In the genomic region with DNA sequence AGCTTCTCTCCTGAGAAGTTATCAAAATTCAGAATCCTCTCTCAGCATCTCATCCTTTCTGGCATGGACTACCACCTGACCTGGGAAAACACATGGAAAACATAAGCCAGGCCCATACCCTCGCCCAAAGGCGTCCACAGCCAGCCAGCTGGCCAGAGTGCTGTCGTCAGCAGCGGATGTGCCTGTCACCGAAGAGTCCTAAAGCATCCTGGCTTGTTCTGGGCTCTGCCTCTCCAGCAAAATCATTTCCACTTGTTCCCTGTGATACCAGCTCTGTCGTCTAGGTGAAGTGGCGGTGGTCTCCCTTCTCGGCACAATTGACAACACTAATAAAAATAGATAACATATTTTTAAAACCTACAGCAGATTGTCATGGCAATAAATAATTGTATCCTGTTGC, we compare ENCODE assay signal across 18 mouse cellular contexts.
DNase-seq lines count a peak whose midpoint lies in the region.
"Had no signal": no experiment of that assay in that cellular context is flagged by ENCODE, and none has a peak within 500 bp of the region (broad histone marks: within the 10 kb centered on the region; RNA-seq: fewer than 3 reads in every experiment).

No protein-coding gene starts in this region.

- 0 out of 2 replicates have a peak, but pooled peaks cover 3% of the 10 kb centered on the region for H3K27me3 ChIP-seq in hindbrain, embryonic 10.5 days (ENCODE audit: insufficient read depth, poor library complexity, severe bottlenecking)
- H3K27me3 ChIP-seq: forebrain, embryonic 12.5 days; hindbrain, embryonic 12.5 days; intestine, embryonic 15.5 days; kidney, embryonic 15.5 days; liver, embryonic 15.5 days had no signal

- peak; percentile 17 for DNase-seq in brain, adult 2 months (ENCODE audit: low read depth, low spot score)
- DNase-seq in frontal cortex, postnatal 10 days (ENCODE audit: low spot score in 2 of 2) = peak; percentile 20 to 22
- DNase-seq in layer of hippocampus, postnatal 36 days = peak; percentile 4 to 11
- peak; percentile 15 for DNase-seq in right cerebral cortex, postnatal 14 days
- no peak for DNase-seq in hindbrain, embryonic 10.5 days (ENCODE audit: low spot score)
- no peak for DNase-seq in lung, postnatal 14 days
- DNase-seq in heart, postnatal 14 days = no peak
- DNase-seq: adrenal gland, postnatal 25 days; cerebellum, adult 9-11 months; gastrocnemius, adult 2 months; heart, adult 11 months; midbrain, embryonic 14.5 days had no signal

- H3K4me3 ChIP-seq in hindbrain, embryonic 10.5 days = no peak overlapping the region
- H3K4me3 ChIP-seq: forebrain, embryonic 12.5 days; gastrocnemius, adult 2 months; hindbrain, embryonic 12.5 days; intestine, embryonic 15.5 days; kidney, embryonic 15.5 days; layer of hippocampus, adult 2 months; liver, embryonic 15.5 days had no signal

- no peaks in the 10 kb centered on the region for H3K9me3 ChIP-seq in hindbrain, embryonic 10.5 days
- H3K9me3 ChIP-seq: forebrain, embryonic 12.5 days; hindbrain, embryonic 12.5 days; intestine, embryonic 15.5 days; kidney, embryonic 15.5 days; liver, embryonic 15.5 days had no signal

- WGBS in hindbrain, embryonic 10.5 days = 82% methylated on average over 8 of the region's 8 CpGs

- intact Hi-C loops in heart, postnatal 14 days (cut with DNase I) = no loop called here

- no peaks in the 10 kb centered on the region for H3K36me3 ChIP-seq in hindbrain, embryonic 10.5 days
- H3K36me3 ChIP-seq: forebrain, embryonic 12.5 days; hindbrain, embryonic 12.5 days; intestine, embryonic 15.5 days; kidney, embryonic 15.5 days; liver, embryonic 15.5 days had no signal

- H3K27ac ChIP-seq in hindbrain, embryonic 10.5 days = no peak overlapping the region
- H3K27ac ChIP-seq: forebrain, embryonic 12.5 days; gastrocnemius, adult 2 months; hindbrain, embryonic 12.5 days; intestine, embryonic 15.5 days; kidney, embryonic 15.5 days; layer of hippocampus, adult 2 months; liver, embryonic 15.5 days had no signal

- no peaks in the 10 kb centered on the region for H3K4me1 ChIP-seq in hindbrain, embryonic 10.5 days (replicated peaks)
- H3K4me1 ChIP-seq: forebrain, embryonic 12.5 days; hindbrain, embryonic 12.5 days; intestine, embryonic 15.5 days; kidney, embryonic 15.5 days; liver, embryonic 15.5 days had no signal

Comparison
In these comparisons a context has a peak if more than half of its experiments do, and no peak if none do; other contexts are left out.
1. DNase-seq: peak in brain, adult 2 months (single experiment), frontal cortex, postnatal 10 days (2 of 2), layer of hippocampus, postnatal 36 days (2 of 2) and right cerebral cortex, postnatal 14 days (single experiment); none in hindbrain, embryonic 10.5 days (single experiment), lung, postnatal 14 days (single experiment) and heart, postnatal 14 days (0 of 2).